Mouse (Mus musculus) midbrain, embryonic 12.5 days (tissue): ENCODE data around the gene St7. TPM values are rescaled to one million over a fixed set of nuclear protein-coding genes. Genes with fewer than 3 reads are reported as not detected.

Source experiments
- ATAC-seq: fragments of 200-750 bp; cut with Nextera tagmentation; 2 replicates; pipeline ENCODE4 v1.8.0; 2017; ENCODE audit warnings: low read depth, moderate TSS enrichment, moderate library complexity; ENCODE audit not compliant: low FRiP score
- H3K27ac ChIP-seq: fragments of 300-500 bp; sonication (generic); replicated peaks from 2 replicates; pipeline ENCODE4 v1.5.1; 2016; ENCODE audit warnings: mild to moderate bottlenecking
- H3K27me3 ChIP-seq: fragments of 300-500 bp; sonication (generic); 2 replicates; pipeline ENCODE4 v1.6.1; 2016; ENCODE audit warnings: mild to moderate bottlenecking
- H3K36me3 ChIP-seq: fragments of 300-500 bp; sonication (generic); 2 replicates; pipeline ENCODE4 v1.6.1; 2016
- H3K4me1 ChIP-seq: fragments of 300-500 bp; sonication (generic); 2 replicates; pipeline ENCODE4 v1.6.1; 2016
- H3K4me2 ChIP-seq: fragments of 300-500 bp; sonication (generic); replicated peaks from 2 replicates; pipeline ENCODE4 v1.6.1; 2016; ENCODE audit warnings: mild to moderate bottlenecking, moderate library complexity
- H3K4me3 ChIP-seq: fragments of 300-500 bp; sonication (generic); 2 replicates; pipeline ENCODE4 v1.5.1; 2016; ENCODE audit warnings: mild to moderate bottlenecking
- H3K9ac ChIP-seq: fragments of 300-500 bp; sonication (generic); replicated peaks from 2 replicates; pipeline ENCODE4 v1.6.1; 2016; ENCODE audit warnings: mild to moderate bottlenecking, moderate library complexity
- H3K9me3 ChIP-seq: fragments of 300-500 bp; sonication (generic); 2 replicates; pipeline ENCODE4 v1.6.1; 2016; ENCODE audit warnings: mild to moderate bottlenecking
- WGBS: fragments of 180-500 bp; shearing (Covaris S2); methylation state at CpG from one replicate; pipeline ENCODE4 v1.1.7; 2016; 5-methylcytosine and 5-hydroxymethylcytosine counted together
- polyA plus RNA-seq: library from polyadenylated mRNA; unstranded; fragments of >200 nt; fragmentation: Nextera tagmentation; extraction: Ambion mirVana; gene quantifications from 2 replicates; pipeline ENCODE4 v1.2.1, GENCODE M21; 2016

St7 gene
- polyA plus RNA-seq, 1 experiment from 2014 or later, result 51.6 TPM

GRCm38 (mm10) chr6:17747724-17748123, 55.0 kb downstream of the St7 start:
- no peak for ATAC-seq
- Histone ChIP-seq H3K4me2 (no peak overlapping the region), H3K4me1 (peaks cover 8% of the 10 kb centered on the region; the same call in 1 of the 2 replicates), H3K27ac (no peak overlapping the region), H3K36me3 (no peaks in the 10 kb centered on the region), H3K27me3 (no peaks in the 10 kb centered on the region), H3K4me3 (no peak overlapping the region), H3K9me3 (no peaks in the 10 kb centered on the region), H3K9ac (no peak overlapping the region)
- WGBS, result 88% methylated on average over 13 of the region's 13 CpGs

GRCm38 (mm10) chr6:17748866-17749582, 56.3 kb downstream of the St7 start:
- Histone ChIP-seq H3K4me1 (peaks cover 15% of the 10 kb centered on the region), H3K36me3 (no peaks in the 10 kb centered on the region), H3K27me3 (no peaks in the 10 kb centered on the region), H3K27ac (peak overlapping the region; percentile 98), H3K4me2 (peak overlapping the region; percentile 61), H3K4me3 (peak overlapping the region; percentile 59), H3K9me3 (no peaks in the 10 kb centered on the region), H3K9ac (peak overlapping the region; percentile 84)
- peak; percentile 100 for ATAC-seq
- WGBS, result under 1% methylated on average over 18 of the region's 18 CpGs

GRCm38 (mm10) chr6:17749596-17749995, 56.9 kb downstream of the St7 start:
- 21% methylated on average over 3 of the region's 3 CpGs for WGBS
- H3K36me3 ChIP-seq, result no peaks in the 10 kb centered on the region
- H3K27ac ChIP-seq, result peak overlapping the region; percentile 98
- H3K9ac ChIP-seq, result peak overlapping the region; percentile 84
- H3K9me3 ChIP-seq, result no peaks in the 10 kb centered on the region
- no peaks in the 10 kb centered on the region for H3K27me3 ChIP-seq
- peak; percentile 9 for ATAC-seq
- H3K4me2 ChIP-seq, result peak overlapping the region; percentile 61
- H3K4me1 ChIP-seq, result peaks cover 19% of the 10 kb centered on the region
- H3K4me3 ChIP-seq, result peak overlapping the region; percentile 59

GRCm38 (mm10) chr6:17750041-17750660, 57.4 kb downstream of the St7 start:
- Histone ChIP-seq H3K4me1 (peaks cover 19% of the 10 kb centered on the region), H3K36me3 (no peaks in the 10 kb centered on the region), H3K27me3 (no peaks in the 10 kb centered on the region), H3K9ac (peak overlapping the region; percentile 84), H3K27ac (peak overlapping the region; percentile 98), H3K4me3 (peak overlapping the region; percentile 59), H3K9me3 (no peaks in the 10 kb centered on the region), H3K4me2 (peak overlapping the region; percentile 61)
- ATAC-seq, result no peak
- WGBS, result 48% methylated on average over 9 of the region's 9 CpGs

- no peaks in the 10 kb centered on the region for H3K27me3 ChIP-seq
- 63% methylated on average over 6 of the region's 6 CpGs for WGBS
- ATAC-seq, result no peak
These were observed 58.2 kb downstream of the St7 start for GRCm38 (mm10) chr6:17750957-17751356.

GRCm38 (mm10) chr6:17755902-17756301, 63.2 kb downstream of the St7 start:
- Histone ChIP-seq H3K4me2 (no peak overlapping the region), H3K4me1 (peaks cover 16% of the 10 kb centered on the region), H3K27ac (no peak overlapping the region), H3K36me3 (no peaks in the 10 kb centered on the region), H3K9me3 (no peaks in the 10 kb centered on the region), H3K27me3 (no peaks in the 10 kb centered on the region), H3K4me3 (no peak overlapping the region), H3K9ac (no peak overlapping the region)
- no peak for ATAC-seq
- WGBS, result 87% methylated on average over 6 of the region's 6 CpGs

More at GRCm38 (mm10) chr6:17750957-17751356, 58.2 kb downstream of the St7 start:
- Histone ChIP-seq H3K4me1 (peaks cover 19% of the 10 kb centered on the region), H3K36me3 (no peaks in the 10 kb centered on the region), H3K9me3 (no peaks in the 10 kb centered on the region), H3K4me2 (peak overlapping the region; percentile 61), H3K4me3 (peak overlapping the region; percentile 59), H3K9ac (peak overlapping the region; percentile 84), H3K27ac (0 out of 2 replicates have a peak overlapping the region, but pooled peaks have one; percentile 98)

GRCm38 (mm10) chr6:17758568-17758967, 65.8 kb downstream of the St7 start:
- H3K9me3 ChIP-seq, result no peaks in the 10 kb centered on the region
- H3K4me3 ChIP-seq, result no peak overlapping the region
- H3K27ac ChIP-seq, result no peak overlapping the region
- H3K4me1 ChIP-seq, result peaks cover 7% of the 10 kb centered on the region; the same call in 1 of the 2 replicates
- no peak for ATAC-seq
- WGBS, result 80% methylated on average over 4 of the region's 4 CpGs
- no peaks in the 10 kb centered on the region for H3K27me3 ChIP-seq
- H3K9ac ChIP-seq, result no peak overlapping the region
- H3K36me3 ChIP-seq, result no peaks in the 10 kb centered on the region
- no peak overlapping the region for H3K4me2 ChIP-seq

- Histone ChIP-seq H3K27me3 (no peaks in the 10 kb centered on the region), H3K4me2 (no peak overlapping the region), H3K36me3 (no peaks in the 10 kb centered on the region), H3K27ac (no peak overlapping the region), H3K4me3 (no peak overlapping the region), H3K9ac (no peak overlapping the region), H3K9me3 (no peaks in the 10 kb centered on the region), H3K4me1 (peaks cover 12% of the 10 kb centered on the region)
- no peak for ATAC-seq
- WGBS, result 92% methylated on average over 9 of the region's 9 CpGs
These were observed 71.4 kb downstream of the St7 start for GRCm38 (mm10) chr6:17763963-17764659.

- Histone ChIP-seq H3K4me1 (peaks cover 12% of the 10 kb centered on the region), H3K4me3 (no peak overlapping the region), H3K9ac (no peak overlapping the region), H3K36me3 (no peaks in the 10 kb centered on the region), H3K4me2 (no peak overlapping the region), H3K27ac (no peak overlapping the region), H3K9me3 (no peaks in the 10 kb centered on the region), H3K27me3 (no peaks in the 10 kb centered on the region)
- 68% methylated on average over 2 of the region's 2 CpGs for WGBS
- no peak for ATAC-seq
These were observed 71.9 kb downstream of the St7 start for GRCm38 (mm10) chr6:17764660-17764998.

- Histone ChIP-seq H3K9me3 (no peaks in the 10 kb centered on the region), H3K36me3 (no peaks in the 10 kb centered on the region), H3K4me1 (peaks cover 12% of the 10 kb centered on the region), H3K27ac (no peak overlapping the region), H3K4me3 (no peak overlapping the region), H3K4me2 (no peak overlapping the region), H3K9ac (no peak overlapping the region), H3K27me3 (no peaks in the 10 kb centered on the region)
- ATAC-seq, result 0 out of 2 replicates have a peak, but pooled peaks have one; percentile 13
- WGBS, result 80% methylated on average over 9 of the region's 9 CpGs
These were observed 77.4 kb downstream of the St7 start for GRCm38 (mm10) chr6:17769972-17770644.

- no peak overlapping the region for H3K9ac ChIP-seq
- ATAC-seq, result 0 out of 2 replicates have a peak, but pooled peaks have one; percentile 51
- WGBS, result 38% methylated on average over 8 of the region's 8 CpGs
- no peaks in the 10 kb centered on the region for H3K36me3 ChIP-seq
- H3K4me3 ChIP-seq, result no peak overlapping the region
- no peaks in the 10 kb centered on the region for H3K27me3 ChIP-seq
- peaks cover 12% of the 10 kb centered on the region for H3K4me1 ChIP-seq
- H3K9me3 ChIP-seq, result no peaks in the 10 kb centered on the region
- no peak overlapping the region for H3K4me2 ChIP-seq
- no peak overlapping the region for H3K27ac ChIP-seq
These were observed 78.1 kb downstream of the St7 start for GRCm38 (mm10) chr6:17770645-17771345.
